Mouse (Mus musculus) liver, embryonic 11.5 days (tissue): Measurements from ENCODE around the gene Klf16. TPM values are rescaled to one million over a fixed set of nuclear protein-coding genes. Genes with fewer than 3 reads are reported as not detected.
A peak's percentile ranks its signal among the peaks of the same experiment; 100 is the strongest.
"Not testable (repeated sequence)": the region's sequence is repeated elsewhere in the genome, so short reads cannot be mapped to it uniquely, and the experiment has no call there.

Experiments
- ATAC-seq: fragments of 200-750 bp; cut with Nextera tagmentation; replicated peaks from 2 replicates; pipeline ENCODE4 v1.8.0; 2017; ENCODE audit warnings: moderate number of reproducible peaks, mild to moderate bottlenecking, moderate TSS enrichment, moderate library complexity; ENCODE audit not compliant: low FRiP score
- DNase-seq: peaks from one replicate; pipeline ENCODE4 v3.0.0-alpha.2; 2017; ENCODE audit warnings: low spot score
- H3K27ac ChIP-seq: fragments of 300-500 bp; sonication (generic); 2 replicates; pipeline ENCODE4 v1.5.1; 2014; ENCODE audit warnings: mild to moderate bottlenecking, low read depth, low read length, control low read depth
- H3K27me3 ChIP-seq: fragments of 300-500 bp; sonication (generic); replicated peaks from 2 replicates; pipeline ENCODE4 v1.6.1; 2014; ENCODE audit warnings: low read length, mixed read lengths; ENCODE audit not compliant: control insufficient read depth, insufficient read depth
- H3K36me3 ChIP-seq: fragments of 300-500 bp; sonication (generic); 2 replicates; pipeline ENCODE4 v1.6.1; 2014; ENCODE audit warnings: mild to moderate bottlenecking, low read length, moderate library complexity, mixed read lengths; ENCODE audit not compliant: control insufficient read depth, insufficient read depth
- H3K4me1 ChIP-seq: fragments of 300-500 bp; sonication (generic); replicated peaks from 2 replicates; pipeline ENCODE4 v1.6.1; 2014; ENCODE audit warnings: low read length, mixed read lengths; ENCODE audit not compliant: control insufficient read depth, insufficient read depth
- H3K4me2 ChIP-seq: fragments of 300-500 bp; sonication (generic); 2 replicates; pipeline ENCODE4 v1.6.1; 2014; ENCODE audit warnings: mild to moderate bottlenecking, control low read depth, moderate library complexity
- H3K4me3 ChIP-seq: fragments of 300-500 bp; sonication (generic); 2 replicates; pipeline ENCODE4 v1.5.1; 2014; ENCODE audit warnings: low read depth, low read length, control low read depth
- H3K9ac ChIP-seq: fragments of 300-500 bp; sonication (generic); 2 replicates; pipeline ENCODE4 v1.6.1; 2014; ENCODE audit warnings: low read depth, low read length, control low read depth
- H3K9me3 ChIP-seq: fragments of 300-500 bp; sonication (generic); 2 replicates; pipeline ENCODE4 v1.6.1; 2016; ENCODE audit warnings: low read length, inconsistent platforms, mixed read lengths; ENCODE audit not compliant: control insufficient read depth
- WGBS: fragments of 180-500 bp; shearing (Covaris S2); extraction: QIAGEN DNeasy Blood & Tissue Kit; methylation state at CpG from one replicate; pipeline ENCODE4 v1.1.7; 2014; 5-methylcytosine and 5-hydroxymethylcytosine counted together
- polyA plus RNA-seq: library from polyadenylated mRNA; unstranded; fragments of >200 nt; fragmentation: Nextera tagmentation; extraction: Ambion mirVana; gene quantifications from 2 replicates; pipeline ENCODE4 v1.2.1, GENCODE M21; 2014

Klf16 gene
- polyA plus RNA-seq, 1 experiment from 2014 or later = 11.4 TPM

GRCm38 (mm10) chr10:80609269-80609924, 32.3 kb upstream of the Klf16 start:
- H3K36me3 ChIP-seq = peaks cover 48% of the 10 kb centered on the region
- peaks cover 12% of the 10 kb centered on the region for H3K4me1 ChIP-seq
- H3K9ac ChIP-seq = no peak overlapping the region
- ATAC-seq (no peak), DNase-seq (no peak)
- no peak overlapping the region for H3K4me3 ChIP-seq
- 91% methylated on average over 10 of the region's 10 CpGs for WGBS
- H3K27ac ChIP-seq = no peak overlapping the region
- no peak overlapping the region for H3K4me2 ChIP-seq
- no peaks in the 10 kb centered on the region for H3K9me3 ChIP-seq
- no peaks in the 10 kb centered on the region for H3K27me3 ChIP-seq

- peaks cover 21% of the 10 kb centered on the region for H3K4me1 ChIP-seq
- no peak overlapping the region for H3K27ac ChIP-seq
- H3K4me3 ChIP-seq = no peak overlapping the region
- no peak overlapping the region for H3K9ac ChIP-seq
- DNase-seq = no peak
- H3K9me3 ChIP-seq = no peaks in the 10 kb centered on the region
- no peak for ATAC-seq
- no peak overlapping the region for H3K4me2 ChIP-seq
- H3K27me3 ChIP-seq = no peaks in the 10 kb centered on the region
- WGBS = 91% methylated on average over 3 of the region's 3 CpGs
- peaks cover 43% of the 10 kb centered on the region for H3K36me3 ChIP-seq
Observed at GRCm38 (mm10) chr10:80608435-80608834, 31.3 kb upstream of the Klf16 start.

GRCm38 (mm10) chr10:80606737-80607350, 29.7 kb upstream of the Klf16 start:
- DNase-seq (no peak), ATAC-seq (no peak)
- no peak overlapping the region for H3K4me2 ChIP-seq
- H3K9ac ChIP-seq = no peak overlapping the region
- H3K36me3 ChIP-seq = peaks cover 36% of the 10 kb centered on the region
- no peaks in the 10 kb centered on the region for H3K27me3 ChIP-seq
- H3K27ac ChIP-seq = no peak overlapping the region
- WGBS = 94% methylated on average over 34 of the region's 34 CpGs
- no peaks in the 10 kb centered on the region for H3K9me3 ChIP-seq
- H3K4me1 ChIP-seq = peaks cover 27% of the 10 kb centered on the region
- H3K4me3 ChIP-seq = no peak overlapping the region

- Histone ChIP-seq H3K27me3 (no peaks in the 10 kb centered on the region), H3K9ac (no peak overlapping the region; the same call in 1 of the 2 replicates), H3K9me3 (no peaks in the 10 kb centered on the region), H3K27ac (no peak overlapping the region), H3K4me2 (no peak overlapping the region), H3K4me1 (peaks cover 30% of the 10 kb centered on the region), H3K4me3 (no peak overlapping the region), H3K36me3 (peaks cover 36% of the 10 kb centered on the region)
- 91% methylated on average over 23 of the region's 23 CpGs for WGBS
- DNase-seq (no peak), ATAC-seq (no peak)
Observed at GRCm38 (mm10) chr10:80606306-80606705, 29.2 kb upstream of the Klf16 start.

- H3K9me3 ChIP-seq, H3K27me3 ChIP-seq, H3K4me3 ChIP-seq, DNase-seq, ATAC-seq: not testable (repeated sequence)
- Histone ChIP-seq H3K9ac (peak within 1 kb of the TSS; percentile 49), H3K4me1 (peaks cover 32% of the 10 kb centered on the region), H3K36me3 (peaks cover 36% of the 10 kb centered on the region), H3K27ac (peak within 1 kb of the TSS; percentile 87), H3K4me2 (peak within 1 kb of the TSS; percentile 73)
- WGBS = 90% methylated on average over 3 of the region's 4 CpGs
Observed at GRCm38 (mm10) chr10:80605721-80606120, 28.6 kb upstream of the Klf16 start, which contains the start of gene Gm49322. Gene Gm49322, plus strand, starts transcription at chr10:80606021.

GRCm38 (mm10) chr10:80604988-80605387, 27.9 kb upstream of the Klf16 start:
- peak overlapping the region; percentile 73 for H3K4me3 ChIP-seq
- H3K4me1 ChIP-seq = peaks cover 32% of the 10 kb centered on the region
- no peak for ATAC-seq
- H3K9ac ChIP-seq = peak overlapping the region; percentile 49
- peaks cover 34% of the 10 kb centered on the region for H3K36me3 ChIP-seq
- H3K27ac ChIP-seq = peak overlapping the region; percentile 87
- DNase-seq = no peak
- peak overlapping the region; percentile 73 for H3K4me2 ChIP-seq
- 81% methylated on average over 2 of the region's 2 CpGs for WGBS
- no peaks in the 10 kb centered on the region for H3K9me3 ChIP-seq
- no peaks in the 10 kb centered on the region for H3K27me3 ChIP-seq

GRCm38 (mm10) chr10:80604001-80604509, 26.9 kb upstream of the Klf16 start:
- H3K9me3 ChIP-seq = no peaks in the 10 kb centered on the region
- no peaks in the 10 kb centered on the region for H3K27me3 ChIP-seq
- peak overlapping the region; percentile 73 for H3K4me2 ChIP-seq
- peaks cover 32% of the 10 kb centered on the region for H3K4me1 ChIP-seq
- no peak for DNase-seq
- H3K36me3 ChIP-seq = peaks cover 31% of the 10 kb centered on the region
- ATAC-seq = peak; percentile 77
- peak overlapping the region; percentile 87 for H3K27ac ChIP-seq
- H3K9ac ChIP-seq = peak overlapping the region; percentile 49
- H3K4me3 ChIP-seq = peak overlapping the region; percentile 73
- 66% methylated on average over 7 of the region's 7 CpGs for WGBS

- Histone ChIP-seq H3K4me3 (peak overlapping the region; percentile 73), H3K27me3 (no peaks in the 10 kb centered on the region), H3K9ac (peak overlapping the region; percentile 49), H3K36me3 (peaks cover 26% of the 10 kb centered on the region), H3K9me3 (no peaks in the 10 kb centered on the region), H3K27ac (peak overlapping the region; percentile 87), H3K4me2 (peak overlapping the region; percentile 73), H3K4me1 (peaks cover 36% of the 10 kb centered on the region)
- ATAC-seq (no peak), DNase-seq (no peak)
- 27% methylated on average over 7 of the region's 7 CpGs for WGBS
Observed at GRCm38 (mm10) chr10:80603364-80603763, 26.2 kb upstream of the Klf16 start.
